Mouse (Mus musculus) forebrain, embryonic 11.5 days (tissue): ENCODE measurements around the gene Nav2. TPM values are rescaled to one million over a fixed set of nuclear protein-coding genes. Genes with fewer than 3 reads are reported as not detected.
A peak's percentile ranks its signal among the peaks of the same experiment; 100 is the strongest.

Experiments
- ATAC-seq: fragments of 200-750 bp; cut with Nextera tagmentation; replicated peaks from 2 replicates; pipeline ENCODE4 v1.8.0; 2017; ENCODE audit warnings: moderate TSS enrichment; ENCODE audit not compliant: low FRiP score
- DNase-seq: peaks from one replicate; pipeline ENCODE4 v3.0.0-alpha.2; 2017; ENCODE audit warnings: low spot score
- H3K27ac ChIP-seq: fragments of 300-500 bp; sonication (generic); 2 replicates; pipeline ENCODE4 v1.5.1; 2014; ENCODE audit warnings: low read depth, low read length
- H3K27me3 ChIP-seq: fragments of 300-500 bp; sonication (generic); 2 replicates; pipeline ENCODE4 v1.6.1; 2014; ENCODE audit warnings: mild to moderate bottlenecking, low read length, mixed read lengths; ENCODE audit not compliant: control insufficient read depth, insufficient read depth
- H3K36me3 ChIP-seq: fragments of 300-500 bp; sonication (generic); 2 replicates; pipeline ENCODE4 v1.6.1; 2014; ENCODE audit warnings: mild to moderate bottlenecking, low read length, moderate library complexity, mixed read lengths; ENCODE audit not compliant: control insufficient read depth, insufficient read depth
- H3K4me1 ChIP-seq: fragments of 300-500 bp; sonication (generic); replicated peaks from 2 replicates; pipeline ENCODE4 v1.6.1; 2014; ENCODE audit warnings: low read length, mixed read lengths; ENCODE audit not compliant: control insufficient read depth, insufficient read depth
- H3K4me2 ChIP-seq: fragments of 300-500 bp; sonication (generic); 2 replicates; pipeline ENCODE4 v1.6.1; 2014; ENCODE audit warnings: low read depth, mild to moderate bottlenecking, low read length, moderate library complexity, mixed read lengths; ENCODE audit not compliant: severe bottlenecking
- H3K4me3 ChIP-seq: fragments of 300-500 bp; sonication (generic); 2 replicates; pipeline ENCODE4 v1.5.1; 2014; ENCODE audit warnings: low read depth, low read length
- H3K9ac ChIP-seq: fragments of 300-500 bp; sonication (generic); 2 replicates; pipeline ENCODE4 v1.6.1; 2014; ENCODE audit warnings: low read length
- H3K9me3 ChIP-seq: fragments of 300-500 bp; sonication (generic); 2 replicates; pipeline ENCODE4 v1.6.1; 2016; ENCODE audit warnings: low read length, mixed read lengths; ENCODE audit not compliant: control insufficient read depth
- WGBS: fragments of 180-500 bp; shearing (Covaris S2); extraction: QIAGEN DNeasy Blood & Tissue Kit; methylation state at CpG from one replicate; pipeline ENCODE4 v1.1.7; 2014; 5-methylcytosine and 5-hydroxymethylcytosine counted together
- polyA plus RNA-seq: library from polyadenylated mRNA; unstranded; fragments of >200 nt; fragmentation: Nextera tagmentation; extraction: Ambion mirVana; gene quantifications from 2 replicates; pipeline ENCODE4 v1.2.1, GENCODE M21; 2014

The Nav2 gene
- polyA plus RNA-seq, 1 experiment from 2014 or later = 7.2 TPM

- Histone ChIP-seq H3K4me3 (no peak overlapping the region), H3K36me3 (no peaks in the 10 kb centered on the region), H3K27me3 (no peaks in the 10 kb centered on the region), H3K4me2 (no peak overlapping the region), H3K9me3 (no peaks in the 10 kb centered on the region), H3K9ac (no peak overlapping the region), H3K4me1 (no peaks in the 10 kb centered on the region; the same call in none of the 2 replicates), H3K27ac (no peak overlapping the region)
- 52% methylated on average over 6 of the region's 6 CpGs for WGBS
- no peak for DNase-seq
- ATAC-seq = no peak
These were observed 1.8 kb downstream of the Nav2 start for GRCm38 (mm10) chr7:48910282-48910681.

GRCm38 (mm10) chr7:48911146-48911545 is 2.6 kb downstream of the Nav2 start:
- H3K4me2 ChIP-seq = no peak overlapping the region
- no peaks in the 10 kb centered on the region; the same call in none of the 2 replicates for H3K4me1 ChIP-seq
- H3K9me3 ChIP-seq = no peaks in the 10 kb centered on the region
- no peak overlapping the region for H3K4me3 ChIP-seq
- H3K9ac ChIP-seq = no peak overlapping the region
- no peak overlapping the region for H3K27ac ChIP-seq
- DNase-seq = no peak
- H3K36me3 ChIP-seq = no peaks in the 10 kb centered on the region
- peaks cover 2% of the 10 kb centered on the region; the same call in 1 of the 2 replicates for H3K27me3 ChIP-seq
- no peak for ATAC-seq

GRCm38 (mm10) chr7:48914630-48915506 is 6.4 kb downstream of the Nav2 start:
- DNase-seq (no peak), ATAC-seq (peak; percentile 49; the same call in 1 of the 2 replicates)
- 36% methylated on average over 12 of the region's 12 CpGs for WGBS
- Histone ChIP-seq H3K27me3 (peaks cover 22% of the 10 kb centered on the region), H3K27ac (no peak overlapping the region), H3K9me3 (no peaks in the 10 kb centered on the region), H3K4me1 (peaks cover 7% of the 10 kb centered on the region), H3K36me3 (no peaks in the 10 kb centered on the region), H3K4me3 (no peak overlapping the region), H3K9ac (no peak overlapping the region), H3K4me2 (no peak overlapping the region)

GRCm38 (mm10) chr7:48917463-48917862 is 8.9 kb downstream of the Nav2 start:
- Histone ChIP-seq H3K27ac (no peak overlapping the region), H3K4me2 (no peak overlapping the region), H3K9ac (no peak overlapping the region), H3K27me3 (peaks cover 22% of the 10 kb centered on the region), H3K4me3 (no peak overlapping the region), H3K4me1 (peaks cover 7% of the 10 kb centered on the region), H3K36me3 (no peaks in the 10 kb centered on the region), H3K9me3 (no peaks in the 10 kb centered on the region)
- 10% methylated on average over 5 of the region's 5 CpGs for WGBS
- ATAC-seq (no peak), DNase-seq (no peak)

GRCm38 (mm10) chr7:48917988-48918387 is 9.5 kb downstream of the Nav2 start:
- ATAC-seq (no peak), DNase-seq (no peak)
- Histone ChIP-seq H3K27me3 (peaks cover 22% of the 10 kb centered on the region), H3K4me1 (peaks cover 7% of the 10 kb centered on the region), H3K9me3 (no peaks in the 10 kb centered on the region), H3K4me2 (no peak overlapping the region), H3K4me3 (no peak overlapping the region), H3K36me3 (no peaks in the 10 kb centered on the region), H3K27ac (no peak overlapping the region), H3K9ac (no peak overlapping the region)
- WGBS = 5% methylated on average over 5 of the region's 5 CpGs

- Histone ChIP-seq H3K4me1 (peaks cover 7% of the 10 kb centered on the region), H3K9me3 (no peaks in the 10 kb centered on the region), H3K9ac (no peak overlapping the region), H3K27ac (no peak overlapping the region), H3K36me3 (no peaks in the 10 kb centered on the region), H3K27me3 (peaks cover 22% of the 10 kb centered on the region), H3K4me2 (no peak overlapping the region), H3K4me3 (no peak overlapping the region)
- DNase-seq = no peak
- 15% methylated on average over 11 of the region's 11 CpGs for WGBS
- ATAC-seq = no peak
These were observed 9.9 kb downstream of the Nav2 start for GRCm38 (mm10) chr7:48918389-48918788.

GRCm38 (mm10) chr7:48923620-48924019 is 15.1 kb downstream of the Nav2 start:
- DNase-seq (no peak), ATAC-seq (no peak)
- Histone ChIP-seq H3K9me3 (no peaks in the 10 kb centered on the region), H3K27ac (no peak overlapping the region), H3K27me3 (peaks cover 11% of the 10 kb centered on the region), H3K4me3 (no peak overlapping the region), H3K36me3 (no peaks in the 10 kb centered on the region), H3K4me1 (no peaks in the 10 kb centered on the region), H3K9ac (no peak overlapping the region), H3K4me2 (no peak overlapping the region)
- WGBS = 89% methylated on average over 10 of the region's 10 CpGs

GRCm38 (mm10) chr7:48925214-48925613 is 16.7 kb downstream of the Nav2 start:
- Histone ChIP-seq H3K4me3 (no peak overlapping the region), H3K4me2 (no peak overlapping the region), H3K4me1 (no peaks in the 10 kb centered on the region), H3K27me3 (peaks cover 2% of the 10 kb centered on the region; the same call in 1 of the 2 replicates), H3K9ac (no peak overlapping the region), H3K36me3 (no peaks in the 10 kb centered on the region), H3K27ac (no peak overlapping the region), H3K9me3 (no peaks in the 10 kb centered on the region)
- no peak for ATAC-seq
- no peak for DNase-seq
- WGBS = 87% methylated on average over 3 of the region's 3 CpGs

GRCm38 (mm10) chr7:48928364-48928763 is 19.8 kb downstream of the Nav2 start:
- peak; percentile 58; the same call in 1 of the 2 replicates for ATAC-seq

More at GRCm38 (mm10) chr7:48928364-48928763, 19.8 kb downstream of the Nav2 start:
- Histone ChIP-seq H3K36me3 (no peaks in the 10 kb centered on the region), H3K4me2 (no peak overlapping the region), H3K4me3 (no peak overlapping the region), H3K27me3 (peaks cover 2% of the 10 kb centered on the region; the same call in 1 of the 2 replicates), H3K9ac (no peak overlapping the region), H3K27ac (no peak overlapping the region), H3K4me1 (no peaks in the 10 kb centered on the region), H3K9me3 (no peaks in the 10 kb centered on the region)
- 7% methylated on average over 3 of the region's 3 CpGs for WGBS
- peak; percentile 84 for DNase-seq
